Mouse (Mus musculus) kidney, adult 2 months (tissue): ENCODE results near the gene Zfp637.

Experiments
- CTCF ChIP-seq: fragments of 200-500 bp; conservative IDR thresholded peaks from 2 replicates; pipeline ENCODE4 v1.5.1; 2011; ENCODE audit warnings: low read depth, mild to moderate bottlenecking, control low read depth, low read length, moderate library complexity, mixed read lengths; ENCODE audit not compliant: insufficient read depth, insufficient read length
- POLR2A ChIP-seq: fragments of 200-500 bp; IDR thresholded peaks from one replicate; pipeline ENCODE4 v1.6.1; 2011; ENCODE audit warnings: low read depth, low read length, control low read depth

DNA sequence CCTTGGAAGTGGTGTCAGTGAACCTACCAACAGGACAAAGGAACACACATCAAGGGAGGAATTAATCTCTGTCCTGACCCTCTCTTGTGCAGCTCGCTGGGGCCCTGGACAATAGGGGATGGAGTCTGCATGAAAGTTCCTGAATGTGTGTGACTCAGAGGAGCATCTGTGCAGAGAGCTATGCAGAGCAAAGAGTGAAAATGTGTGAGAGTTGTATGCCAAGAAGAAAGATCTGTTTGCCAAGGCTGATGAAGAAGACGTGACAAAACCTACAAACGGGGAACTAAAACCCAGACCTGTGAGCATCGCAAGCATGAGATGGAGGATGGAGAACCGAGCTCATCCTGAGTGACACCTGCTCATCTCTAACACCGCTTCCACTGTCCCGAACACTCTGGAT is 40.2 kb upstream of the Zfp637 start:
- TF ChIP-seq POLR2A (no peak), CTCF (no peak)
